ENCODE assay signal across 8 mouse cellular contexts in genomic region chr2:13384775-13385541, GRCm38 (mm10).
A peak's percentile ranks its signal among the peaks of the same experiment; 100 is the strongest.
DNase-seq lines count a peak whose midpoint lies in the region; ATAC-seq and TF ChIP-seq lines count a peak whose summit lies in the region.

No protein-coding gene starts in this region.

- H3K9me3 ChIP-seq in stomach, postnatal 0 days (ENCODE audit: control insufficient read depth, low read length): no peaks in the 10 kb centered on the region

- no peak for TF ChIP-seq CTCF in heart, adult 2 months (IDR thresholded peaks at IDR 0.05)
- TF ChIP-seq CTCF in stomach, postnatal 0 days (IDR thresholded peaks at IDR 0.05; ENCODE audit: low read depth): no peak

- TF ChIP-seq POLR2A in heart, adult 2 months (IDR thresholded peaks at IDR 0.05; ENCODE audit: insufficient read depth, low read depth, low read length): peak; percentile 39; the same call in 1 of the 2 replicates

- TF ChIP-seq EP300 in heart, adult 2 months (IDR thresholded peaks at IDR 0.05; ENCODE audit: insufficient read depth, low read depth, low read length): peak; percentile 88
- TF ChIP-seq EP300 in stomach, postnatal 0 days (optimal IDR thresholded peaks at IDR 0.05): no peak

- intact Hi-C loops in heart, adult 2 months (cut with DNase I): loop anchor here (2.0 kb wide), 1 partner anchor 14 kb away; no protein-coding TSS in a partner anchor

- no peak overlapping the region for H3K4me3 ChIP-seq in heart, adult 2 months
- no peak overlapping the region for H3K4me3 ChIP-seq in stomach, postnatal 0 days (ENCODE audit: low read depth, low read length)

- DNase-seq in 3134 (ENCODE audit: extremely low read depth, insufficient read length, low spot score): peak; percentile 38
- DNase-seq in c-Kit-negative CD71-positive TER-119-positive erythroid progenitor cells, embryonic 14.5 days (ENCODE audit: low read depth, low spot score): peak; percentile 49
- DNase-seq in heart, adult 2 months: peak; percentile 53 to 71
- peak; percentile 32 for DNase-seq in kidney, adult 9 months
- DNase-seq in lung, postnatal 10 days: peak; percentile 64
- DNase-seq in stomach, postnatal 0 days (ENCODE audit: low spot score): no peak
- DNase-seq in thymus, postnatal 14 days: no peak
- DNase-seq in layer of hippocampus, postnatal 10 days (ENCODE audit: low spot score in 2 of 2): no peak

- peaks cover 17% of the 10 kb centered on the region for H3K4me1 ChIP-seq in heart, adult 2 months (ENCODE audit: control insufficient read depth, insufficient read depth, low read length)
- no peaks in the 10 kb centered on the region for H3K4me1 ChIP-seq in stomach, postnatal 0 days (replicated peaks; ENCODE audit: control insufficient read depth, insufficient read depth)

- H3K9ac ChIP-seq in heart, adult 2 months (ENCODE audit: low read depth, low read length): no peak overlapping the region
- H3K9ac ChIP-seq in stomach, postnatal 0 days (ENCODE audit: low read length): no peak overlapping the region; the same call in 1 of the 2 replicates

- H3K27me3 ChIP-seq in heart, adult 2 months (ENCODE audit: control insufficient read depth, insufficient read depth, low read length): no peaks in the 10 kb centered on the region
- no peaks in the 10 kb centered on the region for H3K27me3 ChIP-seq in stomach, postnatal 0 days (ENCODE audit: control insufficient read depth, insufficient read depth, low read length)

- WGBS in heart, adult 2 months: 30% methylated on average over 4 of the region's 4 CpGs
- 37% methylated on average over 4 of the region's 4 CpGs for WGBS in stomach, postnatal 0 days

- H3K4me2 ChIP-seq in stomach, postnatal 0 days (replicated peaks; ENCODE audit: low read depth): no peak overlapping the region

- H3K36me3 ChIP-seq in heart, adult 2 months (ENCODE audit: control insufficient read depth, insufficient read depth, low read length): peaks cover 11% of the 10 kb centered on the region
- no peaks in the 10 kb centered on the region for H3K36me3 ChIP-seq in stomach, postnatal 0 days (ENCODE audit: control insufficient read depth, insufficient read depth, low read length)

- ATAC-seq in stomach, postnatal 0 days (ENCODE audit: low FRiP score, low TSS enrichment): no peak

- H3K27ac ChIP-seq in heart, adult 2 months: peak overlapping the region; percentile 90
- H3K27ac ChIP-seq in stomach, postnatal 0 days (replicated peaks): peak overlapping the region; percentile 74

- no peaks in the 10 kb centered on the region for H3K79me2 ChIP-seq in heart, adult 2 months (replicated peaks; ENCODE audit: control insufficient read depth, insufficient read depth, low read length)

Comparison
In these comparisons a context has a peak if more than half of its experiments do, and no peak if none do; other contexts are left out.
1. DNase-seq: peak in 3134 (single experiment), c-Kit-negative CD71-positive TER-119-positive erythroid progenitor cells, embryonic 14.5 days (single experiment), heart, adult 2 months (2 of 2), kidney, adult 9 months (single experiment) and lung, postnatal 10 days (single experiment); none in stomach, postnatal 0 days (single experiment), thymus, postnatal 14 days (single experiment) and layer of hippocampus, postnatal 10 days (0 of 2).